Mouse (Mus musculus): Measurements from ENCODE around the gene Phc2.

- no peak for TF ChIP-seq GATA1 (IDR thresholded peaks at IDR 0.05; ENCODE audit: borderline replicate concordance, low read length)
- TF ChIP-seq FLI1 (IDR thresholded peaks at IDR 0.05; ENCODE audit: low read length): no peak
Observed at GRCm38 (mm10) chr4:128748309-128748708, 93.8 kb downstream of the Phc2 start.

Data from megakaryocyte, embryonic 14.5 days (primary cell).